Mouse (Mus musculus) MEL-GATA-1-ER (cell line): Measurements from ENCODE around the gene Mpped2.

Experiments used
- DNase-seq: peaks from one replicate; pipeline ENCODE4 v3.0.0-alpha.2; 2012; ENCODE audit warnings: low read depth; ENCODE audit errors: extremely low read depth

The Mpped2 gene

DNA sequence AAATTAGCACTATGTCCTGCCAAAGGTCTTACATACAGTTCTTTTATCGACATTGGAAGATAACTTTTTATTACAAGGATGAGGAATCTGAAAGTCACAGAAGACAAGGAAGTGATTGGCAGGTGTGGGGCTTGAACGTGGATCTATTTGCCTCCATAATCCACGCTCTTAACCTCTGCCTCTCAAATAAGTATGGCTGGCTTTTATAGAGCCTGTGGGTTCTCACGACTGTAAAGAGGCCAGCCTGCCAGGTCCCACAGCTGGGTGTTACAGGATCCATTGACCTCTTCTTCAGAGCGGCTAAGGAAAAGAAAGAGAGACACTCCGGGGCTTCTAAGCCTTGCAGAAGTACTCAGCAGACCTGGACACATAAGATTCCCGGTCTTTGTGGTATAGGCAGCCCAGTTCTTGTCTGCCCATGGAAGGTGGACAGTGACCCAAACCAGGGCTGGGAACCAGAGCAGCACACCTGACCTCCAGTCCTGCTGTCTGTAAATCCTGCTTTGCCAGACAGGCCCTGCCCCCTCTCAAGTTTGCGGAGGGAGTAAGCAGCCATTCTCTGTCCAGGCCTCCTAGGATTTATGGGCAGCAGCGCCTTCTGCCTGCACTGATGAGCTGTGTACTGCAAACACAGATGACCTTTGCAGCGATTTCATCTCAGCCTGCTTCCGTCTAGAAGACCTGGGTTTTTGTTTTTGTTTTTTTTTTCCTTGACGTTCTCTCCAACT, 162.7 kb downstream of the Mpped2 start:
- no peak for DNase-seq

DNA sequence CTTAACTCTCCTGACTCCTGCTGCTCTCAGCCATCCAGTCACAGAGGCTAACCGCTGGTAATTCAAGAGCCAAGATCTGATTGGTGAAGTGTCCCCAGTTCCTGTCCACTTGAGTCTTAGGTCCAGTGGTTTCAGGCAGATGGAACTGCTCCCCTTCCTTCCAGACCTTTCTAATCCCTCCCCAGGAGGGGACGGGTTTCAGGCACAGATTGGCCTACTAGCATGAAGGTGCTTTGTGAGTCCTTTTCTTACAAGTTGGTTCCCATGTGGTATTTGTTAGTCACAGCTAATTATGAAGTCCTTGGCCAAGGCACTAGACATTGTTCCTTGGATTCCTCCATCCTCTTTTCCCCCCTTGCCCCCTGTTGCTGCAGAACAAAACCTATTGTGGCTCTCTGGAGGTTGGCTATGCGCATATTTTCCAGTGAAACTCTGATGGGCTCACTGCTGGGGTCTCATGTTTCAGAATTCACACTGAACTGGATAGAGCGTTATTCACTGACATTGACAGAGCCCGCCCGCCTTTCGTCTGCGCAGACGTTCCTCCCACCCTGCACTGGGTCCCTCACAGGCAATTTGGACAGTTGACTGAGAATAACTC, 163.4 kb downstream of the Mpped2 start:
- DNase-seq = no peak

DNA sequence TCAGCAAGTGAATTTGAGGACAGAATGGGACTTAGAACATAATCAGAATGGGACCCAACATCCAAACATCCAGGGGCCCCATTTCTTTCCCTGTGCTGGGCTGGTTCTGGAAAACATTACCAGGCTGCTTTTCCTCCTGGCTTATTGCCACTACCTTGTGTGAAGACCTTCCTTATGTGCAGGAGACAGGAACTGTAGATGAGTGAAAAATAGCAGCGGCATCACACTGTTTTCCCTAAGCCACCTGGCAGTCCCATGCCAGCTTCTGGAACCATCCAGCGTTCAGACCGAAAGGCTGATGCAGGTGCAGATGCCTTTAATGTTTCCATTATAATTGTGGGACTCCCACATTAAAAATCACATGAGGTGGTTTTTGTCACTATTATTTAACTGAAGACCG, 164.2 kb downstream of the Mpped2 start:
- DNase-seq = no peak

DNA sequence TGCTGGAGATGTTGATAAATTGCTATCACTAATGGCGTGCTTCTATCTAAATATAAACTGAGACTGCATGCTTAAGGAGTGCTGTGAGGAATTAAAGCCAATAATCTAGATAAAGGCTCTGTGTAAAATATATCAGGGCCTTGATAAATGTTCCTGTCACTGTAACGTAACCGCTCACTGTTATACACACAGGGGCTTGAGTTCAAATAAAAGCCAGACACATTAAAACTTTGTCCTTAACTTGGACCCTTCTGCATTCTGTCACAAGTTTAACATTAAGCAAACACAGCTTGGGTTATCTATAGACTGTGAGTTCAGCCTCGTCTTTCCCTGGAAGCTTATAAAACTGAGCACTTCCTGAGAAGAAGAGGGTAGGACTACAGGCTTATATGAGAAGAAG, 164.6 kb downstream of the Mpped2 start:
- DNase-seq = no peak

DNA sequence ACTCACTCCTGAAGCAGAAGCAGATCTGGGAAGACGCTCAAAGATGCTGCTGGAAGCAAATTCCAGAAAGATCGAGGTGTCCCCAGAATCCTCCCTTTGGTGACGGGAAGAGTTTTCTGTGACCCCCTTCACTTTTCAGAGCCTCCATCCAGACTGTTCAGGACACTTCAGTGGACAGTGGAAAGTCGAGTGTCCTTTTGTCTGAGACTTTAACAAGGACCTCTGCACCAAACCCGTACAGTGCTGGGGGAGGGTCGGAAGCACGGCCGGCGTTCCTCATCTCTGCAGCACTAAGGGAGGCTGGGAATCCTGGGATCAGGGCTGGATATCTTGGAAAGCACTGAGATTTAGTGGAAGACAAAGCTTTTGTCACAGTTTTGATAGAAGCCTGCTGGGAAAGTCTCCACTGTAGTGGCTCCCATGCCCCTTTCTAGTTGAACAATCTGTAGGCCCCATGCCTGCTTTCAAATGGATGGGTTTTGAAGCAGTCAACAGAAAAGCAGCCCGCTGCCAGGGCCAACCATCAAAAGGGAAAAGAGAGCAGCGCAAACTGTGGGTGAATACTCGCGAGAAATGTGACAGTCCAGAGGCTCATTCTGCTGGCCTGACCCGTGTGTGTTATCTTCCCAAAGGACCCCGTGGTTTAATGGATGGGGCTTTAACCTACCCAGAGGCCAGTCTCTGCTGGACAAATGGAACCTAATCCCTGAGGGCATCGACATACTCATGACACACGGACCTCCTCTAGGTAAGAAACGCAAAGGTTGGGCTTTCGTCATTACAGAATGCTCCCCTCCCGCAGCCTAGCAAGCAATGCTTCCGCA, 168.0 kb downstream of the Mpped2 start:
- no peak for DNase-seq

DNA sequence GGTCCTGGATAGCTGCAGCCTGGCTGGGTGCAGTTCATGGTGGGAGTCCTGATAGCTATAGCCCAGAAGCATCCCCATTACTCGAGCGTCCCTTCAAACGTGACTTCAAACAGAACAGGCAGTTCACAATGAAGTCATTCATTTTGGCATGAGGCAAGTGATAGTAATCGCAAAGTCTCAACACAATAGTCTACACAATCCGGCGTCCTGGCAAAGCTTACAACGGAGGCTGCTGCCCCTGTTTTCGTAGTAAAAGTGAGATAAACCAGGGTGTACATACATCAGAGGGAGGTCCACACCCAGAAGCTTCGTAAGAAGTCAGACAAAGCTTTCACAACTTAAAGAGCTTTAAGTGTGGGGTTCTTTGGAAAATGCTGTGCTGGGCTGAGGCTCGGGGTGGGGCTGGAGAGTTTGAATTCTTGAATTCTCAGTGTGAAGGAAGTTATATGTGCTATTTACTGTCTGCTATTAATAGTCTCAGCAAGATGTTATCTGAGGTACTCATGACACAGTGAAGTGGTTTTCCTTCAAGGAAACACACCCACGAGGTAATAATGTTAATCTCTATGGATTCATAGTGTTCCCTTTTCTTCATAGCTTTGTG, 170.1 kb downstream of the Mpped2 start:
- no peak for DNase-seq

DNA sequence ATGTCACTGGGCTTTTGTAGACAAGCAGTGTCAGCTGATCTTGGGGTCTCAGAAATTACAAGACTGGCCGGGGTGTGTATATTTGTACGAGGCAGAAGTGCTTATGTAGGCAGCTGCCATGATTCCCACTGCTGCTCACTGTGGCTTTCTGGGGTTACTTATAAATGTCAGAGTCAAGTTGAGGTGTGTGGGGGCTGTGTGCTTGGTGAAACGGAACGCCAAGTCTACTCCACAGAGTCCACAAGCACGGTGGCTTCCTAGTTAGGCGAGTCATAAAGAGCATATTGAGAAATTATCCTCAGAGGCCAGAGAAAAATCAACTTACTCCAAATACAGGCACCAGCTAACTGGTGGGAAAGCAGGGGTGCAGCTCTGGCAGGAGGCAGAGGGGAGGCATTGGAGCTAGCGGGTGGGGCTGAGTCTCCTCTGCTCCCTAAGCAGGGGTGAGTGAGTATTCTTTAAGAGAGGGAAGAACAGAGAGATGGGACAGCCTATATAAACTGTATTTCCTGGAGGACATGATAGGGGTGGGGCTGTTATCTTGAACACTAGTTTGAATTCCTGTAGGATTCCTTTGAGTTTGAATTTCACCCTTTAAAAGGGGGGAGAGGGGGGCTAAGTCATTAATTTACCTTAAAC, 172.2 kb downstream of the Mpped2 start:
- no peak for DNase-seq

DNA sequence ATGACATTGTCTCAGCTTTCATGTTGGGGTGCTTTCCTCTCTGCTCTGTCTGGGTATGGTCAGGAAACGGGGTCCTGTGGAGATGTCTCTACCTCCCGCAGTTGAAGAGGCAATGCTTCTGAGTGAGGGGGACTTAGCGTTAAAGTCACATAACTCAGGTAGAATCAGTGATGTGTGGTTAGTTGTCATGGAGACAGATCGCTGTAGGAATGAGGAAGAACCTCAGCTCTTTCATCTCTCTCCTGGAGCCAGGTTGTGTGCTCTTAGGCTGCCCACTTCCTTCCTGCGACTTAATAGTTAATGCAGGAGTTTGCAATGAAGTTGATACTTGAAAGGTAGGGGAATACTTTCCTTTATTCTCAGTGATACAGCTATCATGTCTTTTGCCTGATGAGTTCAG, 173.2 kb downstream of the Mpped2 start:
- no peak for DNase-seq

DNA sequence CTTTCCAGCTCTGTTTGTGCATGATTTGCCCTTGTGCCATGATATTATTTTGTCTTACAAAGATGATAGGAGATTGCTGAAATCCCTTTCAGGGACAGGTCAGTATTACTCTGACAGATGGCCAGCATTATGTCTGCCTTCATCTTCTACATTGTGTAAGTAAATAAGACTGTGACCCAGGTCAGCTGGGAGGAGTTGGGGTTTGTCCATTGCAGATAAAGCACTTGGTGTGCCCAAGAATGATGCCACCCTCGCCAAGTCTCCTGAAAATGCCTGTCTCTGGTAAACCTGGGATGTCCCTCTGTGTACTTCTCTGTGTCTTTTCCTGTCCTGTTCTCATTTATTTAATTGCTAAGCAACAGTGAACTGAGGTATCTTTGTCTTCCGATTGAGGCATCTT, 177.8 kb downstream of the Mpped2 start:
- DNase-seq = no peak

DNA sequence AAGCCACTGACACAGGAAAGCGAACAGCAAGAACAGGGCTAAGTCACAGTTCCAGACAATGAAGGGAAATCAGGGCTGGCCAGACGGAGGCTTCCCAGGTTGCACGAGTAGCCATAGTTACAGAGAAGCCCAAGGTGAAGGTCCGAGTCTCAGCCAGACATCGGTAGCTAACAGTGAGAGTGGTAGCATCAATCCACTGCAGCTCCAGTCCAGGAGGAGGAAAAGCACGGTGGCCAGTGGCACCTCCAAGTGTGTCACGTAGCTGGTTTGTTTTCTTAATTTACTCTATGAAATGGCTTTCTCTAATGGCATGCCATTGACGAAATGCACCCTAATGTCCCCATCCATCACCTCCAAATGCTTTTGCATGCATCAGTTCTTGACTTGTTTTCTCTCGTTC, 180.1 kb downstream of the Mpped2 start:
- no peak for DNase-seq

DNA sequence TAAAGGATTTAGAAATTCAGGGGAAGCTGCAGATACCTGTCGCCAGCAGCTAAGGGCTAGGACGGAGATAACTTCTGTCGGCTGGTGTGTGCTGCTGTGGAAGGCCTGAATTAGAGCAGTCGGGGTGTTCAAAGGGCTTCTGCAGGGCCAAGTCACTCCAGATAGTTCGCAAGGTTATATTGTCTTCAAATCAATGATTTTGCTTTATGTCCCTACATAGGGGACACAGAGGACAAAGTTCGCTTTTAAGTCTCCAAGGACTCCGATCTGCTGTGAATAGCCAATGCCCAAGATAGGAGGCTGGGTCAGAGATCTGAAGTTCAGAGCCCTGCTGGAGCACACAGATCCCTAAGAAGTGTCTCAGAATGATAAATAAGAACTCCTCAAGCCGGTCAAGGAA, 190.3 kb downstream of the Mpped2 start:
- DNase-seq = no peak

DNA sequence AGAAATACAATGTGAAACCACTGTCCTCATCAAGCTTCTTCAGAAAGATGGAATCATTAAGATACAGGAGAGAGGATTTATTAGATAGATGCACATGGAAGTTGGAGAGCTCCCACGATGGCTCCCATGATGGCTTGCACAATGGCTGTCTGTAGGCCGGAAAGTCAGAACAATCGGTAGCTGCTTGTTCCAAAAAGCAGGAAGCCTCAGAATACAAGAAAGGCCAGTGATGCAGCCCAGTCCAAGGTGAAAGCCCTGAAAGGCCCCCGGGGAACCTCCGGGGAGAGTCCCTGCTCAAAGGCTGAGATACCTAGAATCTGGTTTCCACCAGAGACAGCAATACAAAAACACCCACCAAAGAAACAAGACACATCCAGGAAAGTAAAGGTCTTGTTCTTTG, 195.1 kb downstream of the Mpped2 start:
- DNase-seq = no peak

DNA sequence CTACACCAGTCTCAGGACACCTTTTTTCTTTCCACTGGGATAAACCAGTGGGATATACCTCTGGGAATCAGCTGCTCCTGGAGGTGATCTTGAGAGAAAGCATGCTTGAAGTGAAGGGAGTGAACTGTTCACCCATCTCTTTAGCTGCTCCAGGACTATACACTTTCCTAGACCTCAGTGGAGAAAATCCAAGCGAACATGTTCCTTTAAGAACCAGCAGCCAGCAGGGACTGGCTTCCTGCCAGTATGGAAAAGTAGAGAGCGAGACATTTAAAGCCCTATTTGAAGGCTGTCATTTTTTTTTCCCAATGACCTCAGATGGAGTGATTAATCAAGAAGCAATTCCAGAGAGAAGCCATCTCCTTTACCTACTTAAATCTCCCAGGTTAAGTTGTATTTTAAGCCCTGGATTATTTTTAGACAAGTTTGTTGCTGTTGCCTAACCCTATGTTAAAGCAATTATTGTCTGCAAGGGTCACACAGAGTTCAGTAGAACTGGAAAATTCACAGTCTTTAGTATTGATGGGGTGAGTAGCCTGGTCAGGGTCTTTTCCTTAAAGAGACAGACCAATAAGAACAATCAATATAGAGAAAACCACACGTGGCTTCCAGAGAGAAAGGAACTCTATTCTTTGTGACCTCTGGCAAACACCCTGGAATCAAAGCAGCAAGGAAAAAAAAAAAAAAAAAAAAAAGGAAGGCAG, 196.4 kb downstream of the Mpped2 start:
- DNase-seq = no peak

DNA sequence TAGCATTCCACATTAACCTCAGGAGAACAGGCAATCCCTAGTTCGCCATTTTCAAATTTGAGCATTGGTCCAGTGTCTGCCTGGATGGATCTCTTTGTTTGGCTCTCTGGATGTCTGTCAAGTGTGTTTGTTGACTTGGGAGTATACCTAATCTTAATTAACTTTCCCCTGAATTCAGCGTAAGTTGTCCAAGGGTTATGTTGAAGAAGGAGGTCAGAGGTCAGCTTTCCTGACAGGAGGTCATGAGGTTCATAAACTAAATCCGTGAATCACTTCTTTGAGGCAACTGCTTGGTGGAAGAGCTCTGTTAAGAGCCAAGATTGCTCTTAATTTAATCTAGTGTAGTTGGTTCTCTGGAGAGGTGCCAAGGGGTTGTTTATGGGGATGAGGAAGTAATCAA, 200.3 kb downstream of the Mpped2 start:
- no peak for DNase-seq

DNA sequence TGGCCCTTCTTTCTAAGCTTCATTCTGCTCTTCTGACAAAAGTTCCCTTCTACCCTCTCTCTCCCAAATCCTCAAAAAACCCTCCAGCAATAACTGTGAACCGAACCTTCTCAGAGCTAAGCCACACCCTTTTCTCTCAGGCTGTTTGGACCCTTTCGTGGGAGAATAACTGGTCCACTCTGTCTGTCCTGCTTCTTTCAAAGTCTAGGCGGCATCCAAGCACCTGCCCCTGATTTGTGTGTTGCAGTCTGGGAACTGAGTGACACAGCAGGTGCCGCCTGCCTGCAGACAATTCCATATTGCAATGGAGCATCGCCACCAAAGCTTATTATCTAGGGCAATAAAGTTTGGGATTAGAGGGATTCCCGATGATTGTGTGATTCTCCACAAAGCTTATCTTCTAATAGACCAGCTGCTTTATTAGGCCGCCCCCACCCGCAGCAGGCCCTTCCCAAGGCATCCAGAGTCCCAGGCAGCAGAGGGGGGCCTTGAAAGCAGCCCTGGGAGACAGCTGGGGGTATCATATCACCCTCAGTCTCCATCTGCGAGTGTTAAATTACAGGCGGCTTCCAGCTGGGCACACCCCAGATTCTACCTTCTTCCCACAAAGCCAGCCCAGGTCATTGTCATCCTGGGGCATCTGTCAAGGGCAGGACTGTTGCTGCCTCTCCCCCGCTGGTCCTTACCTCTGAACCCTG, 202.4 kb downstream of the Mpped2 start:
- DNase-seq = no peak

DNA sequence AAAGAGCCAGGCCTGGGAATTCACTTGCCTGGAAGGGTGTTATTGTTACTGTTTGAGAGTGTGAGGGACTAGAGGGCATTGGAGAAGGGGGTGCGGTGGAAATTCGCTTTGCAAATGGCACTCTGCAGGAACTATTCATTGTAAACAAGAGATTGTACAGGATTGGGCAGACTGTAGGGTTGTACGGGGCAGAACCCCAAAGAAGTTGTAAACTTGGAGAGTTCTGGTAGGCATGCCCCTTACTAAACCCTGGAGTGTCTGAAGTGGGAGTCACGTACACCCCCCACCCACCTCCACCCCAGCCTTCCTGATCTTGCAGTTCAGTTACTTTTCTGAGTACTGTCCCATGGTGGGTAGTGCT, 202.9 kb downstream of the Mpped2 start:
- DNase-seq = no peak

DNA sequence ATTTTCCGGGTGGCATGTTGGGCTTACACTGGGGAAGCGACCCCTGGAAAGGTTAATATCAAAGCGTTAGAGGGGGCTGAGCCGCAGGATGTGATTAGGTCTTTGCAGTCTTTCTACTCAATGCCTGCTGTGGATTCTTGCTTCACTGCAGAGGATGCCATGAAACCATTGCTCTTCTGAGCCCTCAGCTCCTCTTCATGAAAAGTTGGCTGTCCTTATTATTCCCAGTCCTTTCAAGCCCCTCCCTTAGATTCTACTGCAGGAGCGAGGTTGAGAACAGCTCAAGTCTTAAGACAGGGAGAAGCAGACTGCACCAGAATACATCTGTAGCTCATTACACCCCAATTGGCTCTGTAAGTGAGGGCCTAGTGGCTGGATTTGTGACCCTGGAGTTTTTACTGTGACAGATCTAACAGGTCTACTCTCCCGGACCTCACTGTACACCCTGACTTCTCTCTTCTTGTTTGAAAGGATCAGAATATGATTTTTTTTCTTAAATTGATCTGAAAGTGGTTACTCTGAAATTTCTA, 218.9 kb downstream of the Mpped2 start:
- DNase-seq = no peak
